Mouse (Mus musculus) cerebellum, adult 2 months (tissue): ENCODE data around the gene Gucy2e.

ENCODE experiments used
- CTCF ChIP-seq: fragments of 200-500 bp; IDR thresholded peaks from 2 replicates; pipeline ENCODE4 v1.5.1; 2011; ENCODE audit warnings: low read depth, mild to moderate bottlenecking, control low read depth, low read length, moderate library complexity, borderline replicate concordance; ENCODE audit not compliant: insufficient read depth
- POLR2A ChIP-seq: fragments of 200-500 bp; IDR thresholded peaks from 2 replicates; pipeline ENCODE4 v1.6.1; 2011; ENCODE audit warnings: low read length, control low read depth, borderline replicate concordance; ENCODE audit not compliant: insufficient read depth

- no peak for TF ChIP-seq CTCF
- no peak for TF ChIP-seq POLR2A
Measured at GRCm38 (mm10) chr11:69233141-69233540, 3.7 kb downstream of the Gucy2e start.
